Mouse (Mus musculus): ENCODE measurements at regions not wholly inside any gene's neighbourhood (a gene's known extent, or its start where the extent isn't known, plus 50 kb on each side); places are given as distances from the start of the nearest gene placed in this dataset.

GRCm38 (mm10) chr3:128212256-128212655, 316.1 kb upstream of the Fam241a start:
- H3K4me1 ChIP-seq (ENCODE audit: insufficient read depth, low read depth, low read length), result no peaks in the 10 kb centered on the region; the same call in 1 of the 2 replicates
- TF ChIP-seq EP300 (IDR thresholded peaks at IDR 0.05), result no peak
- TF ChIP-seq CTCF (IDR thresholded peaks at IDR 0.05), result no peak
- H3K27ac ChIP-seq (ENCODE audit: low read length), result no peak overlapping the region
- no peak overlapping the region for H3K4me2 ChIP-seq (replicated peaks; ENCODE audit: low read depth, low read length)
- 19% methylated on average over 3 of the region's 3 CpGs for WGBS
- no peak overlapping the region for H3K9ac ChIP-seq (replicated peaks; ENCODE audit: low read depth)
- no peaks in the 10 kb centered on the region for H3K9me3 ChIP-seq (ENCODE audit: low read length)
- H3K4me3 ChIP-seq (ENCODE audit: low read depth, low read length), result no peak overlapping the region
- no peaks in the 10 kb centered on the region for H3K36me3 ChIP-seq (ENCODE audit: insufficient read depth, low read length)
- ATAC-seq (peak; percentile 23; the same call in 1 of the 2 replicates), DNase-seq (ENCODE audit: low spot score) (peak; percentile 35)
- no peaks in the 10 kb centered on the region for H3K27me3 ChIP-seq (replicated peaks; ENCODE audit: insufficient read depth, low read length)

DNA sequence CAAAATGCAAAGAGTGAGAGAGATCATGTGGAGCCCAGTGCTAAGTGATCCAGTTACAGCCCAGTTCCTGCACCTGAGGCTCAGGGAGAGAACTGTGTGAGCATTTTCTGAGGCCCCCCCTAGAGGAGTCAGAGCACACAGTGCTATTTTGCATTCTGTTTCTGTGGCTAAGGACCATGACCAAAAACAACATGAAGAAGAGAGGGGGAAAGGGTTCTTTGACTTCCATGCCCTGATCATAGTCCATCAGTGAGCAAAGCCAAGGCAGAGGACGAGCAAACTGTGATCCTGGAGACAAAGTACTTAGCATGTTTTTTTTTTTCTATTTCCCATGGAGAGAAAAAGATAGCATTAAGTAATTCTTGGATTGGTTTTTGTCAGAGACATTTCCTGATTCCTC, 314.5 kb upstream of the Fam241a start:
- Histone ChIP-seq H3K9ac (replicated peaks; ENCODE audit: low read depth) (no peak overlapping the region), H3K27me3 (replicated peaks; ENCODE audit: insufficient read depth, low read length) (no peaks in the 10 kb centered on the region), H3K4me1 (ENCODE audit: insufficient read depth, low read depth, low read length) (no peaks in the 10 kb centered on the region; the same call in 1 of the 2 replicates), H3K9me3 (ENCODE audit: low read length) (no peaks in the 10 kb centered on the region), H3K27ac (ENCODE audit: low read length) (no peak overlapping the region), H3K36me3 (ENCODE audit: insufficient read depth, low read length) (no peaks in the 10 kb centered on the region), H3K4me2 (replicated peaks; ENCODE audit: low read depth, low read length) (no peak overlapping the region), H3K4me3 (ENCODE audit: low read depth, low read length) (no peak overlapping the region)
- WGBS, result 30% methylated on average over 1 of the region's 1 CpGs
- no peak for TF ChIP-seq CTCF (IDR thresholded peaks at IDR 0.05)
- TF ChIP-seq EP300 (IDR thresholded peaks at IDR 0.05), result no peak
- ATAC-seq (no peak), DNase-seq (ENCODE audit: low spot score) (no peak)

DNA sequence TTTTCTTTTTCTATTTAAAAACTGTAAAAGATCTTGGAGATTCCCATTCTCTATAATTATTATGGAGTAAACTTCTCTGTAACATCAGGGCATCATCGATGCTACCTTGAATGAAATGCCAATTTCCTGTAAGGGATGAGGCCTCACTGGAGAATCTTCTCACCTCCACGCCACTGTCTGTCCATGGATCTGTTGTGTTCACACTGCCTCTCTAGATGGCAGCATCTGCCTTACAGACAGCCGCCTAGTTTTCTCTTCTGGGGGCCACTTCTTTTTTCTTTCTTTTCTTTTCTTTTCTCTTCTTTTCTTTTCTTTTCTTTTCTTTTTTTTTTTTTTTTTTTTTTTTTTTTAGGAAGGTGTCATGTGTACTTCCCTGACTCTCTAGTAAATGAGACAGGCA, 310.8 kb upstream of the Fam241a start:
- no peak overlapping the region for H3K9ac ChIP-seq (replicated peaks; ENCODE audit: low read depth)
- ATAC-seq (no peak), DNase-seq (ENCODE audit: low spot score) (no peak)
- no peaks in the 10 kb centered on the region for H3K36me3 ChIP-seq (ENCODE audit: insufficient read depth, low read length)
- no peak overlapping the region for H3K27ac ChIP-seq (ENCODE audit: low read length)
- no peaks in the 10 kb centered on the region for H3K27me3 ChIP-seq (replicated peaks; ENCODE audit: insufficient read depth, low read length)
- TF ChIP-seq EP300 (IDR thresholded peaks at IDR 0.05), result no peak
- no peak for TF ChIP-seq CTCF (IDR thresholded peaks at IDR 0.05)
- H3K4me1 ChIP-seq (ENCODE audit: insufficient read depth, low read depth, low read length), result no peaks in the 10 kb centered on the region
- no peak overlapping the region for H3K4me2 ChIP-seq (replicated peaks; ENCODE audit: low read depth, low read length)
- WGBS, result 65% methylated on average over 3 of the region's 3 CpGs
- H3K4me3 ChIP-seq (ENCODE audit: low read depth, low read length), result no peak overlapping the region
- no peaks in the 10 kb centered on the region for H3K9me3 ChIP-seq (ENCODE audit: low read length)

DNA sequence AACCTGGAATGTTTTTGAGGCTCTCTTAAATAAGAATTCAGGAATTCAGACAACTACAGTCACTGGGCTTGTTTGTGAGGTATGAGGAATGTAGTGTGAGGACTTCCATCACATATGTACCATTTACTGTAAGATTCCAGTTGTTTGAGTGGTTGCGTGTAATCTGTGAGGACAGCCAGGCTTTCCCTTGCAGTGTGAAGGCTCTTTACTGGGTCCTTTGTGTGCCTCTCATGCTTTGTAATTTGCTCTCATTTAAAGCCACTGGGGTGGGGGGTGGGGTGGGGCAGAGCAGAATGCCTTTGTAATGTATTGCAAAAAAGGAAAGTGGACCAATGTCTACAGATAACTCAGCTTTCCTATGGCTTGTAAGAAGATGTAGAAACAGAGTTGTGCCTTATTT, 310.4 kb upstream of the Fam241a start:
- no peak for DNase-seq (ENCODE audit: low spot score)
- H3K9ac ChIP-seq (replicated peaks; ENCODE audit: low read depth), result no peak overlapping the region
- ATAC-seq, result no peak
- H3K27me3 ChIP-seq (replicated peaks; ENCODE audit: insufficient read depth, low read length), result no peaks in the 10 kb centered on the region
- no peak overlapping the region for H3K4me3 ChIP-seq (ENCODE audit: low read depth, low read length)
- no peak overlapping the region for H3K4me2 ChIP-seq (replicated peaks; ENCODE audit: low read depth, low read length)
- no peaks in the 10 kb centered on the region for H3K36me3 ChIP-seq (ENCODE audit: insufficient read depth, low read length)
- WGBS, result 66% methylated on average over 1 of the region's 1 CpGs
- H3K9me3 ChIP-seq (ENCODE audit: low read length), result no peaks in the 10 kb centered on the region
- no peaks in the 10 kb centered on the region for H3K4me1 ChIP-seq (ENCODE audit: insufficient read depth, low read depth, low read length)
- H3K27ac ChIP-seq (ENCODE audit: low read length), result no peak overlapping the region
- TF ChIP-seq CTCF (IDR thresholded peaks at IDR 0.05), result no peak
- TF ChIP-seq EP300 (IDR thresholded peaks at IDR 0.05), result no peak

- DNase-seq (ENCODE audit: low spot score) (no peak), ATAC-seq (no peak)
- no peak overlapping the region for H3K9ac ChIP-seq (replicated peaks; ENCODE audit: low read depth)
- H3K27me3 ChIP-seq (replicated peaks; ENCODE audit: insufficient read depth, low read length), result no peaks in the 10 kb centered on the region
- no peaks in the 10 kb centered on the region for H3K36me3 ChIP-seq (ENCODE audit: insufficient read depth, low read length)
- no peak overlapping the region for H3K4me3 ChIP-seq (ENCODE audit: low read depth, low read length)
- no peak overlapping the region for H3K27ac ChIP-seq (ENCODE audit: low read length)
- no peaks in the 10 kb centered on the region for H3K4me1 ChIP-seq (ENCODE audit: insufficient read depth, low read depth, low read length)
- TF ChIP-seq CTCF (IDR thresholded peaks at IDR 0.05), result no peak
- no peak for TF ChIP-seq EP300 (IDR thresholded peaks at IDR 0.05)
- WGBS, result 31% methylated on average over 5 of the region's 5 CpGs
- H3K9me3 ChIP-seq (ENCODE audit: low read length), result no peaks in the 10 kb centered on the region
- no peak overlapping the region for H3K4me2 ChIP-seq (replicated peaks; ENCODE audit: low read depth, low read length)
These were observed 304.6 kb upstream of the Fam241a start for GRCm38 (mm10) chr3:128200574-128201235.

GRCm38 (mm10) chr3:128199466-128199865, 303.3 kb upstream of the Fam241a start:
- WGBS, result 76% methylated on average over 2 of the region's 2 CpGs

More at GRCm38 (mm10) chr3:128199466-128199865, 303.3 kb upstream of the Fam241a start:
- Histone ChIP-seq H3K27ac (ENCODE audit: low read length) (no peak overlapping the region), H3K4me3 (ENCODE audit: low read depth, low read length) (no peak overlapping the region), H3K4me1 (ENCODE audit: insufficient read depth, low read depth, low read length) (no peaks in the 10 kb centered on the region), H3K27me3 (replicated peaks; ENCODE audit: insufficient read depth, low read length) (no peaks in the 10 kb centered on the region), H3K36me3 (ENCODE audit: insufficient read depth, low read length) (no peaks in the 10 kb centered on the region), H3K9me3 (ENCODE audit: low read length) (no peaks in the 10 kb centered on the region), H3K4me2 (replicated peaks; ENCODE audit: low read depth, low read length) (no peak overlapping the region), H3K9ac (replicated peaks; ENCODE audit: low read depth) (no peak overlapping the region)
- DNase-seq (ENCODE audit: low spot score) (no peak), ATAC-seq (no peak)
- TF ChIP-seq EP300 (IDR thresholded peaks at IDR 0.05), result no peak
- no peak for TF ChIP-seq CTCF (IDR thresholded peaks at IDR 0.05)

Measured in lung, postnatal 0 days (tissue).